Mouse (Mus musculus) testis, adult 2 months (tissue): Measurements from ENCODE around the gene Gabrb1.

ENCODE experiments used
- CTCF ChIP-seq: fragments of 200-500 bp; IDR thresholded peaks from 2 replicates; pipeline ENCODE4 v1.5.1; 2012; ENCODE audit warnings: low read depth, mild to moderate bottlenecking, inconsistent platforms, low read length, moderate library complexity; ENCODE audit not compliant: control insufficient read depth, insufficient read depth, insufficient replicate concordance
- POLR2A ChIP-seq: fragments of 200-500 bp; IDR thresholded peaks from 2 replicates; pipeline ENCODE4 v1.6.1; 2012; ENCODE audit warnings: low read depth, mild to moderate bottlenecking, inconsistent platforms, low read length, moderate library complexity; ENCODE audit not compliant: control insufficient read depth

- no peak for TF ChIP-seq CTCF
- TF ChIP-seq POLR2A = no peak
These were observed 498.7 kb downstream of the Gabrb1 start for GRCm38 (mm10) chr5:72156598-72156997.
